Mouse (Mus musculus) heart, embryonic 12.5 days (tissue): Measurements from ENCODE around the gene Riox2. TPM values are rescaled to one million over a fixed set of nuclear protein-coding genes. Genes with fewer than 3 reads are reported as not detected.

ENCODE experiments used
- ATAC-seq: fragments of 200-750 bp; cut with Nextera tagmentation; 2 replicates; pipeline ENCODE4 v1.8.0; 2017; ENCODE audit warnings: moderate TSS enrichment, moderate library complexity; ENCODE audit not compliant: insufficient number of reproducible peaks, low FRiP score
- H3K27ac ChIP-seq: fragments of 300-500 bp; sonication (generic); 2 replicates; pipeline ENCODE4 v1.5.1; 2016; ENCODE audit warnings: mild to moderate bottlenecking, moderate library complexity; ENCODE audit not compliant: poor library complexity, severe bottlenecking
- H3K27me3 ChIP-seq: fragments of 300-500 bp; sonication (generic); replicated peaks from 2 replicates; pipeline ENCODE4 v1.6.1; 2016; ENCODE audit warnings: mild to moderate bottlenecking, moderate library complexity
- H3K36me3 ChIP-seq: fragments of 300-500 bp; sonication (generic); 2 replicates; pipeline ENCODE4 v1.6.1; 2016; ENCODE audit warnings: mild to moderate bottlenecking, moderate library complexity
- H3K4me1 ChIP-seq: fragments of 300-500 bp; sonication (generic); replicated peaks from 2 replicates; pipeline ENCODE4 v1.6.1; 2016; ENCODE audit warnings: mild to moderate bottlenecking
- H3K4me2 ChIP-seq: fragments of 300-500 bp; sonication (generic); 2 replicates; pipeline ENCODE4 v1.6.1; 2016; ENCODE audit warnings: mild to moderate bottlenecking, moderate library complexity
- H3K4me3 ChIP-seq: fragments of 300-500 bp; sonication (generic); 2 replicates; pipeline ENCODE4 v1.5.1; 2016; ENCODE audit warnings: mild to moderate bottlenecking
- H3K9ac ChIP-seq: fragments of 300-500 bp; sonication (generic); 2 replicates; pipeline ENCODE4 v1.6.1; 2016; ENCODE audit warnings: mild to moderate bottlenecking, moderate library complexity
- H3K9me3 ChIP-seq: fragments of 300-500 bp; sonication (generic); replicated peaks from 2 replicates; pipeline ENCODE4 v1.6.1; 2016; ENCODE audit warnings: mild to moderate bottlenecking, moderate library complexity
- WGBS: fragments of 180-500 bp; shearing (Covaris S2); methylation state at CpG from one replicate; pipeline ENCODE4 v1.1.7; 2016; 5-methylcytosine and 5-hydroxymethylcytosine counted together
- polyA plus RNA-seq: library from polyadenylated mRNA; unstranded; fragments of >200 nt; fragmentation: Nextera tagmentation; extraction: Ambion mirVana; gene quantifications from 2 replicates; pipeline ENCODE4 v1.2.1, GENCODE M21; 2016

Gene Riox2
- polyA plus RNA-seq, 1 experiment from 2014 or later = 27.9 TPM

- peak overlapping the region; percentile 86 for H3K4me3 ChIP-seq
- H3K27ac ChIP-seq = no peak overlapping the region
- H3K4me1 ChIP-seq = peaks cover 8% of the 10 kb centered on the region; the same call in 1 of the 2 replicates
- ATAC-seq = no peak
- WGBS = 53% methylated on average over 6 of the region's 6 CpGs
- H3K9ac ChIP-seq = peak overlapping the region; percentile 83; the same call in 1 of the 2 replicates
- H3K36me3 ChIP-seq = peaks cover 20% of the 10 kb centered on the region
- peak overlapping the region; percentile 69 for H3K4me2 ChIP-seq
- H3K9me3 ChIP-seq = no peaks in the 10 kb centered on the region
- H3K27me3 ChIP-seq = no peaks in the 10 kb centered on the region
Observed at GRCm38 (mm10) chr16:59472546-59472945, 971 bp downstream of the Riox2 start.

- WGBS = 27% methylated on average over 1 of the region's 1 CpGs
Observed at GRCm38 (mm10) chr16:59474788-59475187, 3.2 kb downstream of the Riox2 start.

GRCm38 (mm10) chr16:59477955-59478354, 6.4 kb downstream of the Riox2 start:
- 0 out of 2 replicates have a peak, but pooled peaks cover under 1% of the 10 kb centered on the region for H3K4me1 ChIP-seq
- peaks cover 58% of the 10 kb centered on the region for H3K36me3 ChIP-seq
- H3K27ac ChIP-seq = no peak overlapping the region
- no peak for ATAC-seq
- H3K27me3 ChIP-seq = no peaks in the 10 kb centered on the region
- no peaks in the 10 kb centered on the region for H3K9me3 ChIP-seq
- 86% methylated on average over 3 of the region's 3 CpGs for WGBS
- no peak overlapping the region for H3K9ac ChIP-seq
- H3K4me2 ChIP-seq = no peak overlapping the region
- H3K4me3 ChIP-seq = no peak overlapping the region

More at GRCm38 (mm10) chr16:59474788-59475187, 3.2 kb downstream of the Riox2 start:
- no peak for ATAC-seq
- Histone ChIP-seq H3K9me3 (no peaks in the 10 kb centered on the region), H3K27me3 (no peaks in the 10 kb centered on the region), H3K4me3 (no peak overlapping the region), H3K4me2 (no peak overlapping the region), H3K36me3 (peaks cover 33% of the 10 kb centered on the region), H3K4me1 (peaks cover 6% of the 10 kb centered on the region; the same call in 1 of the 2 replicates), H3K9ac (no peak overlapping the region), H3K27ac (no peak overlapping the region)

GRCm38 (mm10) chr16:59487239-59487638, 15.7 kb downstream of the Riox2 start:
- no peak overlapping the region for H3K27ac ChIP-seq
- H3K4me3 ChIP-seq = no peak overlapping the region
- 77% methylated on average over 7 of the region's 7 CpGs for WGBS
- H3K9ac ChIP-seq = no peak overlapping the region
- no peak overlapping the region for H3K4me2 ChIP-seq
- H3K36me3 ChIP-seq = peaks cover 83% of the 10 kb centered on the region
- no peaks in the 10 kb centered on the region for H3K27me3 ChIP-seq
- no peaks in the 10 kb centered on the region for H3K9me3 ChIP-seq
- no peaks in the 10 kb centered on the region for H3K4me1 ChIP-seq
- no peak for ATAC-seq

- H3K9me3 ChIP-seq = no peaks in the 10 kb centered on the region
- H3K36me3 ChIP-seq = peaks cover 80% of the 10 kb centered on the region
- no peak overlapping the region for H3K9ac ChIP-seq
- H3K4me2 ChIP-seq = no peak overlapping the region
- 64% methylated on average over 9 of the region's 9 CpGs for WGBS
- no peak for ATAC-seq
- no peak overlapping the region for H3K27ac ChIP-seq
- no peaks in the 10 kb centered on the region for H3K4me1 ChIP-seq
- H3K4me3 ChIP-seq = no peak overlapping the region
- no peaks in the 10 kb centered on the region for H3K27me3 ChIP-seq
Observed at GRCm38 (mm10) chr16:59487975-59488548, 16.5 kb downstream of the Riox2 start.

GRCm38 (mm10) chr16:59493199-59493598, 21.6 kb downstream of the Riox2 start:
- WGBS = 88% methylated on average over 14 of the region's 14 CpGs
- Histone ChIP-seq H3K4me2 (no peak overlapping the region), H3K9me3 (no peaks in the 10 kb centered on the region), H3K9ac (no peak overlapping the region), H3K27ac (no peak overlapping the region), H3K4me1 (peaks cover 3% of the 10 kb centered on the region; the same call in 1 of the 2 replicates), H3K4me3 (no peak overlapping the region), H3K27me3 (no peaks in the 10 kb centered on the region), H3K36me3 (peaks cover 74% of the 10 kb centered on the region)
- no peak for ATAC-seq

- peaks cover 5% of the 10 kb centered on the region; the same call in 1 of the 2 replicates for H3K4me1 ChIP-seq
- ATAC-seq = no peak
- no peak overlapping the region for H3K27ac ChIP-seq
- no peak overlapping the region for H3K4me3 ChIP-seq
- H3K9me3 ChIP-seq = no peaks in the 10 kb centered on the region
- H3K9ac ChIP-seq = no peak overlapping the region
- no peaks in the 10 kb centered on the region for H3K27me3 ChIP-seq
- 75% methylated on average over 1 of the region's 1 CpGs for WGBS
- H3K36me3 ChIP-seq = peaks cover 83% of the 10 kb centered on the region
- H3K4me2 ChIP-seq = no peak overlapping the region
Observed at GRCm38 (mm10) chr16:59497947-59498346, 26.4 kb downstream of the Riox2 start.

- ATAC-seq = no peak
- WGBS = 89% methylated on average over 3 of the region's 3 CpGs
- Histone ChIP-seq H3K4me3 (no peak overlapping the region), H3K27ac (no peak overlapping the region), H3K4me1 (peaks cover 5% of the 10 kb centered on the region; the same call in 1 of the 2 replicates), H3K4me2 (no peak overlapping the region), H3K9ac (no peak overlapping the region), H3K27me3 (no peaks in the 10 kb centered on the region), H3K36me3 (peaks cover 80% of the 10 kb centered on the region), H3K9me3 (no peaks in the 10 kb centered on the region)
Observed at GRCm38 (mm10) chr16:59499180-59499579, 27.6 kb downstream of the Riox2 start.

GRCm38 (mm10) chr16:59509830-59510229, 38.3 kb downstream of the Riox2 start:
- no peak for ATAC-seq
- Histone ChIP-seq H3K27ac (no peak overlapping the region), H3K36me3 (peaks cover 57% of the 10 kb centered on the region), H3K9ac (no peak overlapping the region), H3K4me1 (peaks cover 11% of the 10 kb centered on the region), H3K9me3 (no peaks in the 10 kb centered on the region), H3K27me3 (no peaks in the 10 kb centered on the region), H3K4me3 (no peak overlapping the region), H3K4me2 (no peak overlapping the region)
- WGBS = 86% methylated on average over 5 of the region's 5 CpGs

GRCm38 (mm10) chr16:59515169-59515568, 43.6 kb downstream of the Riox2 start:
- Histone ChIP-seq H3K9ac (no peak overlapping the region), H3K4me3 (no peak overlapping the region), H3K27me3 (no peaks in the 10 kb centered on the region), H3K4me2 (no peak overlapping the region), H3K27ac (no peak overlapping the region), H3K36me3 (peaks cover 34% of the 10 kb centered on the region), H3K4me1 (peaks cover 47% of the 10 kb centered on the region), H3K9me3 (no peaks in the 10 kb centered on the region)
- ATAC-seq = no peak
- WGBS = 84% methylated on average over 5 of the region's 5 CpGs

GRCm38 (mm10) chr16:59516965-59517364, 45.4 kb downstream of the Riox2 start:
- peak overlapping the region; percentile 27; the same call in 1 of the 2 replicates for H3K4me3 ChIP-seq
- no peaks in the 10 kb centered on the region for H3K27me3 ChIP-seq
- peak overlapping the region; percentile 60 for H3K9ac ChIP-seq
- peak; percentile 79 for ATAC-seq
- H3K4me2 ChIP-seq = peak overlapping the region; percentile 56
- WGBS = 29% methylated on average over 10 of the region's 10 CpGs
- peaks cover 47% of the 10 kb centered on the region for H3K4me1 ChIP-seq
- H3K36me3 ChIP-seq = peaks cover 26% of the 10 kb centered on the region
- H3K27ac ChIP-seq = peak overlapping the region; percentile 99
- no peaks in the 10 kb centered on the region for H3K9me3 ChIP-seq
